Mouse (Mus musculus) liver, embryonic 15.5 days (tissue): ENCODE results near the gene C1qc. TPM values are rescaled to one million over a fixed set of nuclear protein-coding genes. Genes with fewer than 3 reads are reported as not detected.

Experiments used
- ATAC-seq: fragments of 200-750 bp; cut with Nextera tagmentation; 2 replicates; pipeline ENCODE4 v1.8.0; 2017; ENCODE audit warnings: moderate number of reproducible peaks, mild to moderate bottlenecking, moderate library complexity; ENCODE audit not compliant: insufficient read depth
- H3K27ac ChIP-seq: fragments of 300-500 bp; sonication (generic); replicated peaks from 2 replicates; pipeline ENCODE4 v1.5.1; 2015; ENCODE audit warnings: mild to moderate bottlenecking, inconsistent platforms
- H3K27me3 ChIP-seq: fragments of 300-500 bp; sonication (generic); 2 replicates; pipeline ENCODE4 v1.6.1; 2015; ENCODE audit warnings: mild to moderate bottlenecking, inconsistent platforms
- H3K36me3 ChIP-seq: fragments of 300-500 bp; sonication (generic); replicated peaks from 2 replicates; pipeline ENCODE4 v1.6.1; 2015; ENCODE audit warnings: moderate library complexity, mild to moderate bottlenecking, inconsistent platforms
- H3K4me1 ChIP-seq: fragments of 300-500 bp; sonication (generic); replicated peaks from 2 replicates; pipeline ENCODE4 v1.6.1; 2015; ENCODE audit warnings: inconsistent platforms
- H3K4me2 ChIP-seq: fragments of 300-500 bp; sonication (generic); 2 replicates; pipeline ENCODE4 v1.6.1; 2015; ENCODE audit warnings: moderate library complexity, mild to moderate bottlenecking, inconsistent platforms
- H3K4me3 ChIP-seq: fragments of 300-500 bp; sonication (generic); replicated peaks from 2 replicates; pipeline ENCODE4 v1.5.1; 2015; ENCODE audit warnings: mild to moderate bottlenecking, inconsistent platforms
- H3K9ac ChIP-seq: fragments of 300-500 bp; sonication (generic); 2 replicates; pipeline ENCODE4 v1.6.1; 2015; ENCODE audit warnings: moderate library complexity, mild to moderate bottlenecking, inconsistent platforms
- H3K9me3 ChIP-seq: fragments of 300-500 bp; sonication (generic); replicated peaks from 2 replicates; pipeline ENCODE4 v1.6.1; 2016; ENCODE audit warnings: inconsistent platforms
- WGBS: fragments of 180-500 bp; shearing (Covaris S2); methylation state at CpG from one replicate; pipeline ENCODE4 v1.1.7; 2015; ENCODE audit warnings: mixed read lengths; ENCODE audit not compliant: insufficient replicate concordance; 5-methylcytosine and 5-hydroxymethylcytosine counted together
- polyA plus RNA-seq: library from polyadenylated mRNA; unstranded; fragments of >200 nt; fragmentation: Nextera tagmentation; extraction: Ambion mirVana; gene quantifications from 2 replicates; pipeline ENCODE4 v1.2.1, GENCODE M21; 2015

The C1qc gene
- polyA plus RNA-seq, 1 experiment from 2014 or later: 59.0 TPM

DNA sequence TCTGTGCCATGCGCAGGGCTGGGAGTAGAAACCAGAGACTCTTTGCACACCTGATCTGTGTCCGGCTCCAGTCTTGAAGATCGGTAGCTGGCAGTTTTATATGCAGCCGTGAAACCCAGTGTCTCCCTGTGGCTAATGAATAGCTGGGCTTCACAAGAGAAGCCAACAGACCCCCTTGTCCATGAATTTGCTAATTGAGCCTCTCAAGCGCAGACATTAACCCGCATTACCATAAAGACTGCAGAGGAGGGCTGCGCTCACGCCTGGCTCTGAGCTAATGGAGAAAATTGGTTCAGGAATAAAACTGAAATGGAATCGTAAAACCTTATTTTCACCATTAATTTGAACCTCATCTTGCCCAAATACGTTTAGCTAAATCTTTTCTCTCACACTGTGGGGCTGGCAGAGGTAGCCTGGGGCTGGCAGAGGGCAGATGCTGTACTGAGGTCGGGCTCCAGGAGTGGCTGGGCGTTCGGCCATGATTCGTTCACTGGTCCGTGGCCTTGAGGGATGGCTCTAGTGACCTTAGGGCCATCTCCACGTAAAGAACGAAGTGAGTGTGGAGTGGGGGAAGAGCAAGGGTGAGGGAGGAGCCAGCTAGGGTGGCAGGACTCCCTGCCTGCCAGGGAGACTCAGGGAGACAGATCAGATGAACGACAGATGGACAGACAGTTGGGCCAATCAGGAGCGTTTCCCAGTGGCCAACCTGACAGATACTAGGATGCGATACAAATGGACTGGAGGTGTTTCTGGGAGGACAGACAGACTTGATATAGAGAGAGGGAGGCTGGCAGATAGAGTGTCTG, 23.7 kb upstream of the C1qc start:
- 66% methylated on average over 20 of the region's 20 CpGs for WGBS
- Histone ChIP-seq H3K9me3 (no peaks in the 10 kb centered on the region), H3K4me2 (no peak overlapping the region), H3K36me3 (no peaks in the 10 kb centered on the region), H3K27ac (no peak overlapping the region), H3K4me1 (no peaks in the 10 kb centered on the region), H3K4me3 (no peak overlapping the region), H3K9ac (no peak overlapping the region), H3K27me3 (peaks cover 26% of the 10 kb centered on the region)
- ATAC-seq: no peak

DNA sequence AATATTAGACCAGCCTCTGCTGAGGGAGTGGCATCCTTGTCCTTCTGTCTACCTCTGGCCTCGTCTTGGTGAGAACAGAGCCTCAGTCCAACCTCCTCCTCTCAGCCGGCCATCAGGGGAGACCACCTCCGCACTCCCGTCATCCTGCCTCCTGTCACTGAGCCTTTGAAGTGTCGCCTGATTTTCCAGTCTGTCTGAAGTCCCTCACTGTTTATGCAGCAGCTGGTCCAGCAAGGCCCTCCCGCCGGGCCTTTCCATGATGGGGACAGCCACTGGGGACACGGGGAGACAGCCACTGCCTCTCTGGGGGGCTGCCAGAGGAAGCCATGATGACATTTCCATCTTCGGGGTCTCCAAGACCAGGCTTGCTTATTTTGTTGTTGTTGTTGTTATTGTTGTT, 20.0 kb upstream of the C1qc start:
- peaks cover 52% of the 10 kb centered on the region for H3K27me3 ChIP-seq
- no peaks in the 10 kb centered on the region for H3K4me1 ChIP-seq
- no peaks in the 10 kb centered on the region for H3K9me3 ChIP-seq
- ATAC-seq: no peak
- H3K9ac ChIP-seq: no peak overlapping the region
- WGBS: 20% methylated on average over 9 of the region's 9 CpGs
- H3K36me3 ChIP-seq: no peaks in the 10 kb centered on the region
- no peak overlapping the region for H3K27ac ChIP-seq
- no peak overlapping the region for H3K4me2 ChIP-seq
- no peak overlapping the region for H3K4me3 ChIP-seq

DNA sequence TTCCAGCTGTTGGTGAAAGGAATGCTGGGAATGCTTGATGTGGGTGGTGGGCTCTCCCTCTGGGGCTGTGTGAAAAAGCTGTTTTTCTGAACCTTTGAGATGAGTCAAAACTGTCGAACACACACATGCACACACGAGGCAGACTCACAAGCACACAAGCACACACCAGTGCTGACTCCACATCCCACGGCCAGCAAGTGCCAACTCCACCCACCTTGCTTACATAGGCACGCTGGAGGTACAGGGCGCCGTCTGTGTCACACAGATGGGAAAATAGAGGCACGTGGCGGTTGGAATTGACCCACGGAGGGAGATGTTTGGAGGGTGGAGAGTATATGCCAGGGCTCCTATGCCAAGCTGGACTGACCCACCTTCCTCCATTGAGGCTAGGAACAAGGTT, 18.9 kb upstream of the C1qc start:
- 31% methylated on average over 9 of the region's 9 CpGs for WGBS
- Histone ChIP-seq H3K27ac (no peak overlapping the region), H3K36me3 (no peaks in the 10 kb centered on the region), H3K27me3 (peaks cover 57% of the 10 kb centered on the region), H3K4me2 (no peak overlapping the region), H3K4me3 (no peak overlapping the region), H3K4me1 (no peaks in the 10 kb centered on the region), H3K9me3 (no peaks in the 10 kb centered on the region), H3K9ac (no peak overlapping the region)
- ATAC-seq: no peak

DNA sequence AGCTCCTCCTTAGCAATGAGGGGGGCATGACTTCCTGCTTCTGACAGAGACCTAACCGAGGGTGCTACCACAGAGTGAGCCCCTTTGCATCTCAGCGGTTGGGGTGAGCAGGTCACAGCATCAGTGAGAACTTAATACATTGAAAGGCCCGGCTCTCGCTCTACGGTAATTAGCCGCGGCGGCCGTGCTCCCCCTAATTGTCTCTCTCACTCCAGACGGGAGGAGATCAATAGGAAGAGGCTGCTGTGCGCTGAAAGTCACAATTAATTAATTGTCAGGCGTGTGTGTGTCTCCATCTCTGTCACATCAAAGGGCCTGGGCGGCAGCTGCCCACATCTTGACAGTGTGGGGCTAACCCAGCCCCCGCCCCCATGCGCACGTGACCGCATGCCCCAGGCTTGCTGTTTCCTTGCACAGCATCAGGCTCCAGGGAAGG, 18.4 kb upstream of the C1qc start:
- no peaks in the 10 kb centered on the region for H3K4me1 ChIP-seq
- H3K36me3 ChIP-seq: no peaks in the 10 kb centered on the region
- no peak overlapping the region for H3K4me2 ChIP-seq
- H3K4me3 ChIP-seq: no peak overlapping the region
- H3K27ac ChIP-seq: no peak overlapping the region
- H3K9ac ChIP-seq: no peak overlapping the region
- H3K27me3 ChIP-seq: peaks cover 59% of the 10 kb centered on the region
- ATAC-seq: no peak
- no peaks in the 10 kb centered on the region for H3K9me3 ChIP-seq
- 9% methylated on average over 17 of the region's 17 CpGs for WGBS

DNA sequence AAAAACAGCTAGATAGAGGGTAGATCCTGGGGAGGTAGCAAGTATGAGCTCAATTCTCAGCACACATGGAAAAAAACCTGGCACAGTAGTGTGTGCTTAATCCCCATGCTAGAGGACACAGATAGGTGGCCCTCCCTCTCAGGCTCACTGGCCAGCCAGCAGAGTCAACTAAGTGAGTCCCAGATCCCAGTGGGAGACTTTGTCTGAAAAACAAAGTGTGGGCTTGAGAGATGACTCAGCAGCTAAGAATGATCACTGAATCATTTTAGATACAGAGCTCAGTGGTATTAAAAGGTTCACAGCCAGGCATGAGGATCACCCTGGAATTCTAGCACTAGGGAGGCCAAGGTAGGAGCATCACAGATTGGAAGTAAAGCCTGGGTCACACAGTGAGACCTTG, 14.9 kb upstream of the C1qc start:
- ATAC-seq: no peak
- H3K27me3 ChIP-seq: peaks cover 81% of the 10 kb centered on the region
- no peak overlapping the region for H3K27ac ChIP-seq
- no peak overlapping the region for H3K4me2 ChIP-seq
- H3K4me3 ChIP-seq: no peak overlapping the region
- no peaks in the 10 kb centered on the region for H3K36me3 ChIP-seq
- H3K9ac ChIP-seq: no peak overlapping the region
- H3K4me1 ChIP-seq: no peaks in the 10 kb centered on the region
- H3K9me3 ChIP-seq: no peaks in the 10 kb centered on the region

DNA sequence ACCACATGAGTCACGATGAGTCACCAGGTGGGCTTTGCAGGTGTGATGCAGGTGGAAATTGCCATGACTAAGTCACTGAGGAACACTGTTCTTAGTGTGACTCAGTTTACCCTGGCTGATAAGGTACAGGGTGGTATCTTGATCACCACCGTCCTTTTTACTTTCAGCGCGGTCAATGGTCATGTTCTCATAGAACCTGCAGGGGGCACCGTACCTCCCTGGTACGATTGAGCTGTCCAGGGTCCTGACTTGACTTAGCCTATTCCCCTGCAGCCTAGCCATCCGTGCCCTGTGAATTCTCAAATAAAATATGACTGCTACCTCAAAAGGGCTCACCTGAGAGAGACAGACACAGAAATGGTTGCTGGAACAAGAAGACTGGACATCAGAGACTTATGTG, 14.2 kb upstream of the C1qc start:
- H3K9ac ChIP-seq: no peak overlapping the region
- H3K4me1 ChIP-seq: no peaks in the 10 kb centered on the region
- H3K9me3 ChIP-seq: no peaks in the 10 kb centered on the region
- ATAC-seq: no peak
- 10% methylated on average over 7 of the region's 7 CpGs for WGBS
- H3K4me3 ChIP-seq: no peak overlapping the region
- H3K36me3 ChIP-seq: no peaks in the 10 kb centered on the region
- no peak overlapping the region for H3K27ac ChIP-seq
- H3K27me3 ChIP-seq: peaks cover 74% of the 10 kb centered on the region
- no peak overlapping the region for H3K4me2 ChIP-seq

DNA sequence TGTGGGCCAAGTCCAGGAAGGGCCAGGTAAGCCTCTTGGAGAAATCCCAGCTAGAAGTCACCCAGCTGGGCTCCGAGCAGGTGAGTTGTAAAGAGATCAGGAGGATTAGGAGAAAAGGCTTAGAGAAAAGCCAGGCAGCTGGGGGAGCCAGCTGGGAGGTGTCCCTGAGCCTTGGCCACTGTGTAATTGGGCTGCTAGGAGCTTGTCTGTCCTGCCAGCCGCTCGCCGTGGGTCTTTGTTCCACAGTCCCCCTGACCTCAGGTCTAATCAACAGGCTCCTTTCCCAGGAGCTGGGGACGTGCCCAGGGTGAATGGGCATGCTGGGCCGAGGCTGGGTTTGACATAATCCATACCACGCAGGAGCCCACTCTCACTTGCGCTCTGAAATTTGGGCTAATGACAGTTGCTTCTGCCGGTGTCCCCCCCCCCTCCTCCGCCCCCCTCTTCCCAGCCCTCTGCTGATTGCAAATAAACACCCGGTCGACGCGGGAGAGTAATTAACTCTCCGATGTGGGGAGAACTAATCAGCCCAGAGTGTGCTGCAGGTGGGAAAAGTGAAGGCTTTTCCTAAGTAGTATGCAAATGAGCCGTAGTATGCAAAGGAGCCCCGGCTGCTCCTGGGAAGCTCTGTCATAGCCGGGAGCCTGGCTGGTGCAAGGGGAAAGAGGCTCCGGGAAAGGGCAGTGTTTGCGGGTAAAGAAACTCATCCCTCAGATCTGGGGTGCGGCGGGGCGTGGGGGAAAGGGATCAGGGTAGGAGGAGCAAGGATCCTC, 12.1 kb upstream of the C1qc start:
- Histone ChIP-seq H3K9ac (no peak overlapping the region), H3K9me3 (no peaks in the 10 kb centered on the region), H3K27me3 (peaks cover 53% of the 10 kb centered on the region), H3K4me2 (no peak overlapping the region), H3K4me3 (no peak overlapping the region), H3K36me3 (no peaks in the 10 kb centered on the region), H3K4me1 (no peaks in the 10 kb centered on the region), H3K27ac (no peak overlapping the region)
- ATAC-seq: no peak
- 2% methylated on average over 23 of the region's 23 CpGs for WGBS

DNA sequence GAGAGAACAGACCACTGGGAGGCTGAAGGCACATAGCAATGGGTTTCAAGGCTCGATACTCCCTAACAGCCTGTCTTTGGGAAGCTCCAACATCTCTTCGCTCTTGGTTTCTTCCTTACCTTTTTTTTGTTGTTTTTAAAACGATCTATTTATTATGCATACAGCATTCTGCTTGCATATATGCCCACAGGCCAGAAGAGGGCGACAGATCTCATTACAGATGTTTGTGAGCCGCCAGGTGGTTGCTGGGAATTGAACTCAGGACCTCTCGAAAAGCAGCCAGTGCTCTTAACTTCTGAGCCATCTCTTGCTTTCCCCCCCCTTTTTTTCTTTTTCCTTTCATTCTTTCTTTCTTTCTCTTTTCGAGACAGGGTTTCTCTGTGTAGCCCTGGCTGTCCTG, 6.3 kb upstream of the C1qc start:
- no peaks in the 10 kb centered on the region for H3K9me3 ChIP-seq
- no peak overlapping the region for H3K4me2 ChIP-seq
- H3K4me3 ChIP-seq: no peak overlapping the region
- no peak for ATAC-seq
- H3K9ac ChIP-seq: no peak overlapping the region
- 41% methylated on average over 7 of the region's 7 CpGs for WGBS
- no peaks in the 10 kb centered on the region for H3K4me1 ChIP-seq
- H3K36me3 ChIP-seq: no peaks in the 10 kb centered on the region
- no peak overlapping the region for H3K27ac ChIP-seq
- peaks cover 50% of the 10 kb centered on the region for H3K27me3 ChIP-seq

DNA sequence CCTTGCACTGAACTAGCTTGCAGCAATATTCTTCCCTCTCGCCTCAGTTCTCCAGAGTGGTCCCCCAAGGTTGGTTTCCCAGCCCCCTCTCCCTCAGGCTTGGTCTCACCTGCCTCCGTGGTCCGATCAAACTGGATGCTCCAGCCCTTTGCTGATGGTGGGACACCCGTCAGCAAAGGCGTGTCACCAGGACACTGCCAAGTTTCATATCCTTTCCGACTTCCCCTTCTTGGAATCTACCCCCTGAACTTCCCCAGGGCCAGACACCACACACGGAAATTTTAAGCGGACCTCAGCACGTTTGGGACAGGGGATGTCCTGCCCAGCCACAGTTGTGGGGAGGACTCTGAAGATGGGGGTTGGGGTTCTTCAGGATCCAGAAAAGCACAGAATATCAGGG, 5.8 kb upstream of the C1qc start, which contains the start of gene C1qa:
Gene C1qa (minus strand): TSS at position 167 of the 400 bp plus-strand sequence.
- no peak within 1 kb of the TSS for H3K4me2 ChIP-seq
- ATAC-seq: no peak; the same call in 1 of the 2 replicates
- H3K36me3 ChIP-seq: no peaks in the 10 kb centered on the region
- H3K27ac ChIP-seq: no peak within 1 kb of the TSS
- no peak within 1 kb of the TSS for H3K9ac ChIP-seq
- no peak within 1 kb of the TSS for H3K4me3 ChIP-seq
- H3K9me3 ChIP-seq: no peaks in the 10 kb centered on the region
- peaks cover 50% of the 10 kb centered on the region for H3K27me3 ChIP-seq
- WGBS: 47% methylated on average over 9 of the region's 9 CpGs
- H3K4me1 ChIP-seq: no peaks in the 10 kb centered on the region

DNA sequence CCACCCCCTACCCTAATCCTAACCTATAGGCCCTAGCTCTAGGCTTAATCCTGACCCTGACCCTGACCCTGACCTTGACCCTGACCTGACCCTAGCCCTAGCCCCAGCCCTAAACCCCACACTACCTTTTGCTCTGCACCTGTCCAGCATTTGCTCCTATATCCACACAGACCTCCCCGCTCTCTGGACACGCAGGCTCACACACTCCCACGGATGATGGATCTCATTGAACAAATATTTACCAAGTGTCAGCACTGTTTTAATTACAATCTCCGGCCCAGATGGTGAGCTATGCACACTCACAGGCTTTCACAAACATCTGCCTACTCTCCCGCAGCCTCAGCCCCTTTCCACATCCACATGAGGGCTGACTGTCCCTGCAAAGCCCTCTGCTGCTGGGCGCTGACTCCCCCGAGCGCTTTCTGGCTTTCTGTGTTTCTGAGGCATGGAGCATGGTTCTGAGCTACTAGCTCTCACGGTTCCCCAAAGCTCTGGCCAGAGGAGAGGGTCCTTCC, 5.3 kb upstream of the C1qc start:
- Histone ChIP-seq H3K4me2 (no peak overlapping the region), H3K9ac (no peak overlapping the region), H3K27ac (no peak overlapping the region), H3K4me1 (no peaks in the 10 kb centered on the region), H3K4me3 (no peak overlapping the region), H3K9me3 (no peaks in the 10 kb centered on the region), H3K27me3 (peaks cover 48% of the 10 kb centered on the region), H3K36me3 (no peaks in the 10 kb centered on the region)
- WGBS: 51% methylated on average over 9 of the region's 9 CpGs
- ATAC-seq: no peak

DNA sequence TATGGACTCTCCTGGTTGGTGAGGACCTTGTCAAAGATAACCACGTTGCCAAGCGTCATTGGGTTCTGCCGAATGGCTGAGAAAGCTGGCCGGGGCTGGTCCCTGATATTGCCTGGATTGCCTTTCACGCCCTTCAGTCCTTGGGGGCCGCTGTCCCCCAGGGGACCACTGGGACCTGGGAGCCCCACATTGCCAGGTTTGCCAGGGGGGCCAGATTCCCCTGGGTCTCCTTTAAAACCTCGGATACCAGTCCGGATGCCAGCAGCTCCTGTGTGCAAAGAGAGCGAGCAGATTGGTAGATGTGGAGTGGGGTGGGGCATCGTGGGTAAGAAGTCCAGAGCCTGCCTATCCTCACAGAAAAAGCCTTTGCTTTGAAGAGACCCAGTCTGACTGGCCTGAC, 3.6 kb upstream of the C1qc start:
- Histone ChIP-seq H3K4me3 (no peak overlapping the region), H3K27ac (no peak overlapping the region), H3K27me3 (peaks cover 51% of the 10 kb centered on the region), H3K4me1 (no peaks in the 10 kb centered on the region), H3K9me3 (no peaks in the 10 kb centered on the region), H3K4me2 (no peak overlapping the region), H3K36me3 (no peaks in the 10 kb centered on the region), H3K9ac (no peak overlapping the region)
- no peak for ATAC-seq
- 25% methylated on average over 10 of the region's 10 CpGs for WGBS
